Mouse (Mus musculus) kidney, embryonic 14.5 days (tissue): ENCODE data around the gene Gpam. TPM values are rescaled to one million over a fixed set of nuclear protein-coding genes. Genes with fewer than 3 reads are reported as not detected.

Experiments used
- ATAC-seq: fragments of 200-750 bp; cut with Nextera tagmentation; 2 replicates; pipeline ENCODE4 v1.8.0; 2017; ENCODE audit warnings: moderate number of reproducible peaks, mild to moderate bottlenecking, moderate TSS enrichment, moderate library complexity; ENCODE audit not compliant: low FRiP score, low TSS enrichment
- H3K27ac ChIP-seq: fragments of 300-500 bp; sonication (generic); 2 replicates; pipeline ENCODE4 v1.5.1; 2014; ENCODE audit warnings: low read depth, mild to moderate bottlenecking, low read length, moderate library complexity, mixed read lengths
- H3K27me3 ChIP-seq: fragments of 300-500 bp; sonication (generic); 2 replicates; pipeline ENCODE4 v1.6.1; 2014; ENCODE audit warnings: mild to moderate bottlenecking, low read length; ENCODE audit not compliant: control insufficient read depth, insufficient read depth
- H3K36me3 ChIP-seq: fragments of 300-500 bp; sonication (generic); 2 replicates; pipeline ENCODE4 v1.6.1; 2014; ENCODE audit warnings: low read length, mixed read lengths; ENCODE audit not compliant: control insufficient read depth, insufficient read depth
- H3K4me1 ChIP-seq: fragments of 300-500 bp; sonication (generic); 2 replicates; pipeline ENCODE4 v1.6.1; 2014; ENCODE audit warnings: low read length, mixed read lengths; ENCODE audit not compliant: control insufficient read depth, insufficient read depth
- H3K4me2 ChIP-seq: fragments of 300-500 bp; sonication (generic); replicated peaks from 2 replicates; pipeline ENCODE4 v1.6.1; 2014; ENCODE audit warnings: low read depth, mild to moderate bottlenecking, low read length
- H3K4me3 ChIP-seq: fragments of 300-500 bp; sonication (generic); 2 replicates; pipeline ENCODE4 v1.5.1; 2014; ENCODE audit warnings: mild to moderate bottlenecking, low read length
- H3K9ac ChIP-seq: fragments of 300-500 bp; sonication (generic); 2 replicates; pipeline ENCODE4 v1.6.1; 2014; ENCODE audit warnings: low read depth, mild to moderate bottlenecking, low read length, moderate library complexity
- H3K9me3 ChIP-seq: fragments of 300-500 bp; sonication (generic); 2 replicates; pipeline ENCODE4 v1.6.1; 2016; ENCODE audit warnings: low read length; ENCODE audit not compliant: control insufficient read depth
- WGBS: fragments of 180-500 bp; shearing (Covaris S2); extraction: QIAGEN DNeasy Blood & Tissue Kit; methylation state at CpG from one replicate; pipeline ENCODE4 v1.1.7; 2014; 5-methylcytosine and 5-hydroxymethylcytosine counted together
- polyA plus RNA-seq: library from polyadenylated mRNA; unstranded; fragments of >200 nt; fragmentation: Nextera tagmentation; extraction: Ambion mirVana; gene quantifications from 2 replicates; pipeline ENCODE4 v1.2.1, GENCODE M21; 2014

Gpam gene
- polyA plus RNA-seq, 1 experiment from 2014 or later, result 22.2 TPM

DNA sequence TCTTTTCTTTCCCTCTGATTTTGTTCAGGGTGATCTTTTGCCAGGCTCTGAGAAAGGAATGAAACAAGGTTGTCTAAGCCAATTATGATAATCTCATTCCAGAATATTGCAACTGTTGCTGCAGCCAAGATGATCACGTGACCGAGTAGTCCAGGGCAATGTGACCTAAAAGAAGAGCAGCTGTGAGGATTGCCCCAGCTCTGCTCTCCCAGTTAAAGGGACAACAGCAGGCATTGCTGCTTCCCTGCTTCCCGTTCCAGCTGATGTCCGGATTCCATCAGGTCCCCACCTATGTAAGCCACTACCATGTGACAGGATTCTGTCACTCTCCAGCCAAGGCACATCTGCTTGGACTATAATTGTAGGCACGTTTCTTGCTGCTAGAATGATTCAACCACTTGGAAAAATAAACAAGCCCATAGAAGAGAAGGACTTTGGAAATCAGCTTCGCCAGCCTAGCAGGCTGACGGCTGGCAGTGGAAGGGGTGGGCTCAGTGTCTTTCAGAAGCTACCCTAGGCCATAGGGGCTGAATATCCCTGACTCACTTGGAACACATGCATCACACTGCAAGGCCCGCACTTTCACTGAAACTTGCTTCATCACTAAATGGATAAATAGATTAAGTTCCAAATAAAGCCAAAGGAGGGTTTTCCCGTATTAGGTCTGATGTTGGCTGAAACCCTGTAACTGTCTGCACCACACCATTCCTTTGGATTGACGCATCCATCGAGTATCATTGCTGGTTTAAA, 23.8 kb downstream of the Gpam start:
- no peaks in the 10 kb centered on the region for H3K27me3 ChIP-seq
- H3K36me3 ChIP-seq, result no peaks in the 10 kb centered on the region
- WGBS, result 66% methylated on average over 11 of the region's 11 CpGs
- H3K4me2 ChIP-seq, result no peak overlapping the region
- H3K27ac ChIP-seq, result no peak overlapping the region
- ATAC-seq, result no peak
- H3K4me3 ChIP-seq, result no peak overlapping the region
- no peak overlapping the region for H3K9ac ChIP-seq
- peaks cover 4% of the 10 kb centered on the region; the same call in 1 of the 2 replicates for H3K4me1 ChIP-seq
- no peaks in the 10 kb centered on the region for H3K9me3 ChIP-seq

- no peaks in the 10 kb centered on the region for H3K27me3 ChIP-seq
- 80% methylated on average over 4 of the region's 4 CpGs for WGBS
- no peak overlapping the region for H3K4me3 ChIP-seq
Observed at GRCm38 (mm10) chr19:55101659-55102058, 25.4 kb downstream of the Gpam start.

DNA sequence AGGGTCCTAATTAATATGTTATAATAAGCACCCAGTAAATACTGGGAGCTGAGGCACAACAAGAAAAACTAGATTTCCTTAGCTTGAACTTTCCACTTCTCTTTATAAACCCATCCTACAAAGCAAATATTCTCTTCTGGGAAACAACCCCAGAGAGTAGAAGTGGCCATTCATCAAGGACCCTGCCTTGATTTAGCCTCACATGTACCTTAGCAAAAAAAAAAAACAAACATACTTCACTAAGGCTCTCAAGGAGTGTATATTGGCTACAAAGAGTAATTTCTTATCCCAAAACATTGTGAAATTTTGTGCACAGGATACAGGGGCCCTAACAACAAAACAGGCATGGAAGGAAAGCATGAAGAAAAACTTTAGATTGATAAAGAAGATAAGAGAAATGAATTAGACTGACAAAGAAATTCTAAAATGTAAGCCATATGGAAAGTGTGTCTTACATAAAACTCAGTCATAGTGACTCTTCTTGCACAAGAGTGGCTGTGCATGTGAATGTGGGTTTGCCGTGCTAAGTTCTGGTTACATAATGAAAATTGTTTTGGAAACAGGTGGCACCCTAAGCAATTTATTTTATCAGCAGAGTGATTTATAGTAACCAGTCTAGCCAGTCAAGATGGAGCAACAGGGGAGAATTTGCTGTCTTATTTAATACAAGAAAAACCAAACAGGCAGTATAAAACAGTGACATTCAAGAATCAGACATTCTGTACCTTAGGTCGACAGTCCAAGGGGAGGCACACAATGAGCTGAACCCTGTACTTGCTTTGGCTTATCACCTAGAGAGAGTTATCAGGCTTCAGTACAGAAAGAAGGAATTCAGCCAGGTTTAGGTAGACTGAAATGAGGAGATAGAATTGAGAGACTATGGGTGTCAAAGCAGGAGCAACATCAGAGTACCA, 26.6 kb downstream of the Gpam start:
- H3K4me2 ChIP-seq, result peak overlapping the region; percentile 92
- no peaks in the 10 kb centered on the region for H3K27me3 ChIP-seq
- peaks cover 7% of the 10 kb centered on the region; the same call in 1 of the 2 replicates for H3K36me3 ChIP-seq
- H3K27ac ChIP-seq, result no peak overlapping the region
- 77% methylated on average over 2 of the region's 2 CpGs for WGBS
- H3K4me3 ChIP-seq, result peak overlapping the region; percentile 96; the same call in 1 of the 2 replicates
- peak overlapping the region; percentile 90; the same call in 1 of the 2 replicates for H3K9ac ChIP-seq
- no peaks in the 10 kb centered on the region for H3K9me3 ChIP-seq
- ATAC-seq, result no peak
- peaks cover 10% of the 10 kb centered on the region for H3K4me1 ChIP-seq

More at GRCm38 (mm10) chr19:55101659-55102058, 25.4 kb downstream of the Gpam start:
- Histone ChIP-seq H3K4me2 (no peak overlapping the region), H3K9me3 (no peaks in the 10 kb centered on the region), H3K27ac (no peak overlapping the region), H3K9ac (no peak overlapping the region), H3K4me1 (peaks cover 10% of the 10 kb centered on the region), H3K36me3 (no peaks in the 10 kb centered on the region)
- ATAC-seq, result no peak

GRCm38 (mm10) chr19:55099184-55100160, 27.6 kb downstream of the Gpam start:
- ATAC-seq, result peak; percentile 92
- Histone ChIP-seq H3K4me2 (peak overlapping the region; percentile 92), H3K9me3 (no peaks in the 10 kb centered on the region), H3K36me3 (peaks cover 13% of the 10 kb centered on the region; the same call in 1 of the 2 replicates), H3K4me1 (peaks cover 10% of the 10 kb centered on the region), H3K4me3 (peak overlapping the region; percentile 96), H3K27me3 (no peaks in the 10 kb centered on the region), H3K9ac (peak overlapping the region; percentile 90), H3K27ac (peak overlapping the region; percentile 73)
- WGBS, result under 1% methylated on average over 60 of the region's 69 CpGs

- peaks cover 13% of the 10 kb centered on the region; the same call in 1 of the 2 replicates for H3K36me3 ChIP-seq
- ATAC-seq, result peak; percentile 75
Observed at GRCm38 (mm10) chr19:55098409-55099183, 28.4 kb downstream of the Gpam start.

GRCm38 (mm10) chr19:55097396-55097967, 29.6 kb downstream of the Gpam start:
- no peak overlapping the region for H3K27ac ChIP-seq

More at GRCm38 (mm10) chr19:55098409-55099183, 28.4 kb downstream of the Gpam start:
- WGBS, result 1% methylated on average over 30 of the region's 30 CpGs
- H3K9ac ChIP-seq, result peak overlapping the region; percentile 90
- peak overlapping the region; percentile 96 for H3K4me3 ChIP-seq
- peaks cover 10% of the 10 kb centered on the region for H3K4me1 ChIP-seq
- peak overlapping the region; percentile 73 for H3K27ac ChIP-seq
- H3K4me2 ChIP-seq, result peak overlapping the region; percentile 92
- no peaks in the 10 kb centered on the region for H3K9me3 ChIP-seq
- no peaks in the 10 kb centered on the region for H3K27me3 ChIP-seq

GRCm38 (mm10) chr19:55096666-55097065, 30.4 kb downstream of the Gpam start:
- H3K36me3 ChIP-seq, result peaks cover 27% of the 10 kb centered on the region
- ATAC-seq, result no peak
- H3K27me3 ChIP-seq, result no peaks in the 10 kb centered on the region
- peaks cover 10% of the 10 kb centered on the region for H3K4me1 ChIP-seq
- no peak overlapping the region for H3K27ac ChIP-seq
- no peak overlapping the region for H3K4me2 ChIP-seq
- H3K4me3 ChIP-seq, result no peak overlapping the region
- H3K9me3 ChIP-seq, result no peaks in the 10 kb centered on the region
- 48% methylated on average over 4 of the region's 4 CpGs for WGBS
- no peak overlapping the region for H3K9ac ChIP-seq

More at GRCm38 (mm10) chr19:55097396-55097967, 29.6 kb downstream of the Gpam start:
- no peak for ATAC-seq
- H3K9ac ChIP-seq, result no peak overlapping the region
- H3K4me3 ChIP-seq, result no peak overlapping the region
- peaks cover 22% of the 10 kb centered on the region for H3K36me3 ChIP-seq
- no peaks in the 10 kb centered on the region for H3K9me3 ChIP-seq
- H3K4me2 ChIP-seq, result no peak overlapping the region
- no peaks in the 10 kb centered on the region for H3K27me3 ChIP-seq
- WGBS, result 62% methylated on average over 9 of the region's 9 CpGs
- H3K4me1 ChIP-seq, result peaks cover 10% of the 10 kb centered on the region
